Mouse (Mus musculus): ENCODE data around the gene Trpm7.

DNA sequence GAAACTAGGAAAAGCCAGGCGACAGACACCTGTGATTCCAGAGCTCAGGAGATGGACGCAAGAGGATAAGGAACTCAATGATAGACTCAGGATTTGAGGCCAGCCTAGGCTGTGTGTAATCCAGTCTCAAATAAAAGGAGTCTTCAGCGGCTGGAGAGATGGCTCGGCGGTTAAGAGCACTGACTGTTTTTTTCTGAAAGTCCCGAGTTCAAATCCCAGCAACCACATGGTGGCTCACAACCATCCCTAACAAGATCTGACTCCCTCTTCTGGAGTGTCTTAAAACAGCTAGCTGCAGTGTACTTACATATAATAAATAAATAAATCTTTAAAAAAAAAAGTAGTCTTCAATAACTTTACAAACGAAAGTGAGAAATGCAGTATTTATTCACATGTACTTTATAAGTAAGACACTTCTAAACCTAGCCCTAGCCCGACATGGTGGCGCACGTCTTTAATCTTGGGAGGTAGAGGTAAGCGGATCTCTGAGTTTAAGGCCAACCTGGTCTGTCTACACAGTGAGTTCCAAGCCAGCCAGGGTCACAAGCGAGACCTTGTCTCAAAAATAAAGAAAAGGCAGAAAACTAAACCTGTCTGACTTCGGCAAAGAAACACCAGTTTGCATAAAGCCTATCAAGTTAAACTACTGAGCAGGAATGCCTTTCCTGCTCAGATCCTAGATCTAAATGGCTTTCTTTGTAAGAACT, 1.1 kb downstream of the Trpm7 start:
- TF ChIP-seq CTCF (IDR thresholded peaks at IDR 0.05; ENCODE audit: insufficient read depth, low read length) (no peak), POLR2A (IDR thresholded peaks at IDR 0.05; ENCODE audit: borderline replicate concordance, extremely low read depth, low read depth, low read length) (no peak)
